Mouse (Mus musculus): ENCODE measurements at regions not wholly inside any gene's neighbourhood (a gene's known extent, or its start where the extent isn't known, plus 50 kb on each side); places are given as distances from the start of the nearest gene placed in this dataset.

- Histone ChIP-seq H3K4me1 (ENCODE audit: control insufficient read depth, insufficient read depth, low read length) (no peaks in the 10 kb centered on the region), H3K4me3 (replicated peaks; ENCODE audit: extremely low read depth, low read depth, low read length) (no peak overlapping the region)
- DNase-seq = no peak
- no peak for TF ChIP-seq CTCF (IDR thresholded peaks at IDR 0.05; ENCODE audit: insufficient read depth, low read length)
- TF ChIP-seq POLR2A (IDR thresholded peaks at IDR 0.05; ENCODE audit: borderline replicate concordance, extremely low read depth, low read depth, low read length) = no peak
- 68% methylated on average over 5 of the region's 5 CpGs for WGBS
Observed at GRCm38 (mm10) chr1:69447276-69447675, 239.8 kb downstream of the Ikzf2 start.

DNA sequence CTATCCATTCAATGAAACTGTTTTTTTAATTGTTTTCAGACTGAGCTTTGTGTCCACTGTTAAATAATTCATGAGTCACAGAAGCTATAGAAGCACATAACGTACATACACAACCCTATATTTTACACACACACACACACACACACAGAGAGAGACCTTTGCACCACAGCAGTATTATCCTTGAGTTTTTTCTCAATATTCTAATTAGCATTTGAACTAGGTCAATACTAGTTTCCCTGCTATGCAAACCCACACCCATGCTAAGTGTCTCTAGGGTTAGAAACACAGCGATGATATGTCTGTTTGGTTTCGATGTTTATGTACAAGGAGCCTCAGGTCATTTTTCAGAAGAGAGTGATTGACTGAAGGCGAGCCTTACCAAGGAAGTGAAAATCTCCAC, 242.3 kb downstream of the Ikzf2 start:
- TF ChIP-seq POLR2A (IDR thresholded peaks at IDR 0.05; ENCODE audit: borderline replicate concordance, extremely low read depth, low read depth, low read length) (no peak), CTCF (IDR thresholded peaks at IDR 0.05; ENCODE audit: insufficient read depth, low read length) (no peak)
- no peak overlapping the region for H3K4me3 ChIP-seq (replicated peaks; ENCODE audit: extremely low read depth, low read depth, low read length)
- no peak for DNase-seq
- no peaks in the 10 kb centered on the region for H3K4me1 ChIP-seq (ENCODE audit: control insufficient read depth, insufficient read depth, low read length)
- WGBS = 68% methylated on average over 4 of the region's 4 CpGs

DNA sequence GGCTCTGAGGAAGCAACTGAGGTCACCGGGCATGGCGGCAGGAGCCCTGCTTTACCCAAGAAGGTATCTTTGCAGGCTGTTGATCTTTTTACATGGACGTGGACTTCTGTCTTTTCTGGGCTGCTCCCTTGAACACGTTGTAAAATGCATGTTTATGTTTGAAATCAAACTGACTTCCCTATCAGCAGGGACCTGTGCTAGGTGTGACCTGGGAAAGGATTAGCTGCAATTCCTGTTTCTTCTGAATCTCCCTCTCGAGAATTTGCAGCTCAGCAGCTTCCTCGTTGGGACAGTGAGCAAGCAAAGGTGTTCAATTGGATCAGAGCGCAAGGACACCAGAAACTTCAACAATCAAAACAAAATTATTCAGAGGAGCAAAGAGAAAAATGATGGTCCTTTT, 243.6 kb downstream of the Ikzf2 start:
- 46% methylated on average over 7 of the region's 7 CpGs for WGBS

DNA sequence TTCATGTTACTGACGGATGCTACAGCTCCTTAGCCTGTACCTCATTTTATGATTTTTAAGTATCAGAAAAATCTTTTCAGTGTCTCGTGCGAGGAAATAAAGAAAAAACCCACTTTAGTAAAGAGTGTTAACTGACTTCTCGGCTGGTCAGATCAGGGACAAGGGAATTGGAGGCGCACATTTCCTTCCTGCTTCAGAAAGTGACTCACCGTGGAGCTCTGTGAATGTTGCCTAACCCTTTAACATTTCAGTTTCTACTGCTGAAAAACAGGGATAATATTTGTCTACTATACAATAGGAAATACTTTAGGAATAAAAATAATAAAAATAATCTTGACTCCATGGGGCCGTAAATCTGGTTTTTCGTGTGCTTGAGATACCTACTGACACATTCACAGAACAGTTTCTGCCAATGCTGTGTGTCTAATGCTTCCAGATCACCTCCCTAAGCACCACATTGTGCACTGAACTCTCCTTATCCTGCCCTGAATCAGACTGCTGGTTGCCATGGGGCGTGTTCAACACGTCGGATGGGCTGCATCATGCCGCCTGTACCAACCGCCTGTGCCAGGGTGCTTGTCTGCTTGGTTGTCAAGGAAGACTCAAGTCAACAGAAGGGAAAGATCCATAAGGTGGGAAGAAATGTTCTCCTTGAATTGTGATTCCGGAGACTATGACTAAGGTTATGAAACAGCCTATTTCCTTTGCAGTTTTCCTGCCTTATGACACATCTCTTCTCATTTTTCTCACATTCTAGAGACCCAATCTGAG, 246.3 kb downstream of the Ikzf2 start:
- Histone ChIP-seq H3K4me1 (ENCODE audit: control insufficient read depth, insufficient read depth, low read length) (no peaks in the 10 kb centered on the region), H3K4me3 (replicated peaks; ENCODE audit: extremely low read depth, low read depth, low read length) (no peak overlapping the region)
- 70% methylated on average over 14 of the region's 14 CpGs for WGBS
- DNase-seq = no peak
- no peak for TF ChIP-seq CTCF (IDR thresholded peaks at IDR 0.05; ENCODE audit: insufficient read depth, low read length)
- no peak for TF ChIP-seq POLR2A (IDR thresholded peaks at IDR 0.05; ENCODE audit: borderline replicate concordance, extremely low read depth, low read depth, low read length)

More for the DNA sequence above, 243.6 kb downstream of the Ikzf2 start:
- TF ChIP-seq POLR2A (IDR thresholded peaks at IDR 0.05; ENCODE audit: borderline replicate concordance, extremely low read depth, low read depth, low read length) = no peak
- TF ChIP-seq CTCF (IDR thresholded peaks at IDR 0.05; ENCODE audit: insufficient read depth, low read length) = no peak
- Histone ChIP-seq H3K4me1 (ENCODE audit: control insufficient read depth, insufficient read depth, low read length) (no peaks in the 10 kb centered on the region), H3K4me3 (replicated peaks; ENCODE audit: extremely low read depth, low read depth, low read length) (no peak overlapping the region)
- no peak for DNase-seq

DNA sequence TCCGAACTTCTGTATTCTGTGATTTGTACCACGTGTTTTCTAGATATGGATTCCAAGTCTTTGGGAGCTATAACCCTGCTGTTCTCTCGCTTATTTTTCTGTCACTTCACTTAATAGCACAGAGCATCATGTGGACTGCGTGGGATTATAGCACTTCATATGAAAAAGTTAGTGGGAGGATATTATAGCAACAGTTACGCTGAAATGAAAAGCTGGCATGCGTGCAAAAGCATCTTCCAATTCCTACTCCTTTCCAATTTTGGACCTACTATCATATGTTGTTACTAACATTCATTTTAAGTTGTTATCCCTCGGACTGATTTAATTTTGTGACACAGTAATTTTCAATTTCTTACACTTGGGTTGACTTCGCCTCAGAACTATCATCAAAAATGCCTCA, 250.0 kb downstream of the Ikzf2 start:
- no peak for DNase-seq
- no peak overlapping the region for H3K4me3 ChIP-seq (replicated peaks; ENCODE audit: extremely low read depth, low read depth, low read length)
- no peak for TF ChIP-seq CTCF (IDR thresholded peaks at IDR 0.05; ENCODE audit: insufficient read depth, low read length)
- no peak for TF ChIP-seq POLR2A (IDR thresholded peaks at IDR 0.05; ENCODE audit: borderline replicate concordance, extremely low read depth, low read depth, low read length)
- 82% methylated on average over 8 of the region's 8 CpGs for WGBS
- H3K4me1 ChIP-seq (ENCODE audit: control insufficient read depth, insufficient read depth, low read length) = no peaks in the 10 kb centered on the region

DNA sequence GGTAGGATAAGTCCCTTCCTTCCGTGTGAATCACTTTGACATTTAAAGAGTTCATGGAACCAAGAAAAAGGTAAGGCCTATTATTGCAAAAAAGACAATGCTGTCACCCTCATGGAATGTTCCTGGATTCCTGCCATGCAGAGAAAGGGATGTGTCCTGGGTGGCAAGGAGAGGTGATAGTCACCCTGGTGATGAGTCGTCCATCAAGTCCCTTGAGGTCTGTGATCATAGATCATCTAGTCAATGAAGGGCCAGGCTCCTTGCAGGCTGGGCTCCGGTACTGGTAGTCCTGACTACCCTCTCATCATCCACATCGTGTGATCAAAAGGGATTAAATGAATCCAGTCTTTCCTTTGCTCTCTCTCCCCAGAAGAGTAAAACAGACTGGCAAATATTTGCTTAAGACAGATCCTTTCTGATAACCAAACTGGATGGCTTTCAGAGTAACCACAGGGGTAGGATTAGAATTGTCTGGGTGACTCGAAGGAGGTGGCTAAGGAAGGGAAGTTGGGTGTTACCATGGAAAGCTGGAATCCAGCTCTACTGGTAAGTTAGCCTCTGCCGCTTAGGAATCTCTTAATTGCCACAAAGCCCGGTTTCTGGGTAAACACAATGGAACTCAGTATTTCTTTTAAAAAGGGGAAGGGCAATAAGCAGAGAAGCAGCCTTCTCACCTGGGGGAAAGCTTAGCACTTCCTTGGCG, 253.2 kb downstream of the Ikzf2 start:
- no peak for DNase-seq
- Histone ChIP-seq H3K4me3 (replicated peaks; ENCODE audit: extremely low read depth, low read depth, low read length) (no peak overlapping the region), H3K4me1 (ENCODE audit: control insufficient read depth, insufficient read depth, low read length) (no peaks in the 10 kb centered on the region)
- TF ChIP-seq POLR2A (IDR thresholded peaks at IDR 0.05; ENCODE audit: borderline replicate concordance, extremely low read depth, low read depth, low read length) (no peak), CTCF (IDR thresholded peaks at IDR 0.05; ENCODE audit: insufficient read depth, low read length) (no peak)
- 39% methylated on average over 8 of the region's 8 CpGs for WGBS

GRCm38 (mm10) chr1:69430683-69431407, 256.2 kb downstream of the Ikzf2 start:
- no peak for DNase-seq
- TF ChIP-seq CTCF (IDR thresholded peaks at IDR 0.05; ENCODE audit: insufficient read depth, low read length) (no peak), POLR2A (IDR thresholded peaks at IDR 0.05; ENCODE audit: borderline replicate concordance, extremely low read depth, low read depth, low read length) (no peak)
- WGBS = 70% methylated on average over 8 of the region's 8 CpGs

GRCm38 (mm10) chr1:69429632-69430031, 257.4 kb downstream of the Ikzf2 start:
- Histone ChIP-seq H3K4me3 (replicated peaks; ENCODE audit: extremely low read depth, low read depth, low read length) (no peak overlapping the region), H3K4me1 (ENCODE audit: control insufficient read depth, insufficient read depth, low read length) (no peaks in the 10 kb centered on the region)
- DNase-seq = no peak
- WGBS = 75% methylated on average over 5 of the region's 5 CpGs
- TF ChIP-seq POLR2A (IDR thresholded peaks at IDR 0.05; ENCODE audit: borderline replicate concordance, extremely low read depth, low read depth, low read length) (no peak), CTCF (IDR thresholded peaks at IDR 0.05; ENCODE audit: insufficient read depth, low read length) (no peak)

More at GRCm38 (mm10) chr1:69430683-69431407, 256.2 kb downstream of the Ikzf2 start:
- Histone ChIP-seq H3K4me3 (replicated peaks; ENCODE audit: extremely low read depth, low read depth, low read length) (no peak overlapping the region), H3K4me1 (ENCODE audit: control insufficient read depth, insufficient read depth, low read length) (no peaks in the 10 kb centered on the region)

DNA sequence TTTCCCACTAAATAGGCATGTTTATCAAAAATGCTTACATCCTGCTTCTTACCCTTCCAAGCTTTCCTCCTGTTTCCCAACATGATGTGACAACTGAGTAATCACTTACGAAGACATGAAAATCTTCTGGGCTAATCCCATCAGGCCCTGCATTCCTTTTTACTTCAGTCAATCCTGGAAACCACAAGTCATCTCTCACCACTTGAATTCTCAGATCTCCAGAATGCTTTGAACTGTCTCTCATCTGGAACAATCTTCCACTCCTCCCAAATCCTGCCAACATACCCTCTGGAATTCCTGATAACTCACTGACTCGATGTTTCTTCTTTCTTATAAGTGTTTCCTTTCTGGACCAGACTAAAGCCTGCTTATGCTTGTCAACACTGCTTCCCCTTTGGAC, 289.4 kb downstream of the Ikzf2 start:
- no peak for DNase-seq
- TF ChIP-seq CTCF (IDR thresholded peaks at IDR 0.05; ENCODE audit: insufficient read depth, low read length) (no peak), POLR2A (IDR thresholded peaks at IDR 0.05; ENCODE audit: borderline replicate concordance, extremely low read depth, low read depth, low read length) (no peak)
- no peak overlapping the region for H3K4me3 ChIP-seq (replicated peaks; ENCODE audit: extremely low read depth, low read depth, low read length)
- H3K4me1 ChIP-seq (ENCODE audit: control insufficient read depth, insufficient read depth, low read length) = no peaks in the 10 kb centered on the region
- WGBS = 64% methylated on average over 2 of the region's 2 CpGs

All from lung, adult 2 months (tissue).